Comparison of ENCODE assay signal across 8 mouse cellular contexts in genomic region chr4:70579654-70580053, GRCm38 (mm10). TPM values are rescaled to one million over a fixed set of nuclear protein-coding genes. Genes with fewer than 3 reads are reported as not detected.
DNase-seq lines count a peak whose midpoint lies in the region; ATAC-seq and TF ChIP-seq lines count a peak whose summit lies in the region.
"Had no signal": no experiment of that assay in that cellular context is flagged by ENCODE, and none has a peak within 500 bp of the region (broad histone marks: within the 10 kb centered on the region; RNA-seq: fewer than 3 reads in every experiment).

No protein-coding gene starts in this region.

- H3K27ac ChIP-seq in midbrain, postnatal 0 days (ENCODE audit: low read depth, low read length): no peak overlapping the region
- no peak overlapping the region for H3K27ac ChIP-seq in midbrain, embryonic 10.5 days (replicated peaks)
- H3K27ac ChIP-seq: macrophage had no signal

- WGBS in midbrain, postnatal 0 days: 45% methylated on average over 3 of the region's 3 CpGs
- 61% methylated on average over 3 of the region's 3 CpGs for WGBS in midbrain, embryonic 10.5 days

- no peak overlapping the region for H3K4me2 ChIP-seq in midbrain, postnatal 0 days (ENCODE audit: low read depth, low read length, poor library complexity, severe bottlenecking)

- H3K4me3 ChIP-seq in midbrain, postnatal 0 days (ENCODE audit: low read depth, low read length): no peak overlapping the region
- H3K4me3 ChIP-seq in midbrain, embryonic 10.5 days: no peak overlapping the region

- no peaks in the 10 kb centered on the region for H3K4me1 ChIP-seq in midbrain, postnatal 0 days (ENCODE audit: insufficient read depth, low read length)
- H3K4me1 ChIP-seq in midbrain, embryonic 10.5 days: peaks cover 4% of the 10 kb centered on the region; the same call in 1 of the 2 replicates

- no peak overlapping the region for H3K9ac ChIP-seq in midbrain, postnatal 0 days (replicated peaks; ENCODE audit: low read length, poor library complexity, severe bottlenecking)

- peak; percentile 75 for TF ChIP-seq CTCF in midbrain, postnatal 0 days (IDR thresholded peaks at IDR 0.05)

- H3K9me3 ChIP-seq in midbrain, postnatal 0 days (ENCODE audit: low read length): no peaks in the 10 kb centered on the region
- H3K9me3 ChIP-seq in midbrain, embryonic 10.5 days (replicated peaks): no peaks in the 10 kb centered on the region

- H3K36me3 ChIP-seq in midbrain, postnatal 0 days (ENCODE audit: insufficient read depth, low read length): no peaks in the 10 kb centered on the region
- no peaks in the 10 kb centered on the region for H3K36me3 ChIP-seq in midbrain, embryonic 10.5 days
- H3K36me3 ChIP-seq in splenic B cell, adult 2 months (ENCODE audit: control insufficient read depth, insufficient read depth, low read length, poor library complexity, severe bottlenecking): no peaks in the 10 kb centered on the region

- DNase-seq in midbrain, postnatal 0 days (ENCODE audit: low spot score): peak; percentile 48
- no peak for DNase-seq in midbrain, embryonic 10.5 days (ENCODE audit: low spot score)
- peak; percentile 65 for DNase-seq in adrenal gland, postnatal 10 days
- peak; percentile 72 to 77 for DNase-seq in cerebellum, postnatal 14 days
- DNase-seq in kidney, adult 9 months: peak; percentile 37
- DNase-seq in lung, adult 18-20 months: peak; percentile 47 to 52
- peak; percentile 9 for DNase-seq in splenic B cell, adult 2 months (ENCODE audit: low read depth, low spot score)

- ATAC-seq in midbrain, postnatal 0 days (ENCODE audit: low FRiP score): no peak

- no peaks in the 10 kb centered on the region for H3K27me3 ChIP-seq in midbrain, postnatal 0 days (ENCODE audit: insufficient read depth, low read length)
- no peaks in the 10 kb centered on the region for H3K27me3 ChIP-seq in midbrain, embryonic 10.5 days (ENCODE audit: low read depth, poor library complexity, severe bottlenecking)
- H3K27me3 ChIP-seq in splenic B cell, adult 2 months (ENCODE audit: control insufficient read depth, insufficient read depth, low read length, poor library complexity, severe bottlenecking): no peaks in the 10 kb centered on the region

RNA-seq across cellular contexts. Expression of gene Megf9, which starts 44.9 kb away (rescaled TPM):
- total RNA-seq in midbrain, postnatal 0 days (2014; rRNA removed): 66.3 and 84.6 TPM in 2 replicates
- polyA plus RNA-seq in midbrain, postnatal 0 days (2015; fragmentation: Nextera tagmentation; extraction: Ambion mirVana): 26.0 and 30.1 TPM in 2 replicates
- 17.3 and 21.5 TPM in 2 replicates for polyA plus RNA-seq in midbrain, embryonic 10.5 days (2016; fragmentation: Nextera tagmentation; extraction: Ambion mirVana)
- total RNA-seq in adrenal gland, postnatal 10 days (2021): 10 to 100 TPM; 32.3 to 33.5 TPM
